7 mouse cellular contexts compared by ENCODE assay signal in the genomic region with DNA sequence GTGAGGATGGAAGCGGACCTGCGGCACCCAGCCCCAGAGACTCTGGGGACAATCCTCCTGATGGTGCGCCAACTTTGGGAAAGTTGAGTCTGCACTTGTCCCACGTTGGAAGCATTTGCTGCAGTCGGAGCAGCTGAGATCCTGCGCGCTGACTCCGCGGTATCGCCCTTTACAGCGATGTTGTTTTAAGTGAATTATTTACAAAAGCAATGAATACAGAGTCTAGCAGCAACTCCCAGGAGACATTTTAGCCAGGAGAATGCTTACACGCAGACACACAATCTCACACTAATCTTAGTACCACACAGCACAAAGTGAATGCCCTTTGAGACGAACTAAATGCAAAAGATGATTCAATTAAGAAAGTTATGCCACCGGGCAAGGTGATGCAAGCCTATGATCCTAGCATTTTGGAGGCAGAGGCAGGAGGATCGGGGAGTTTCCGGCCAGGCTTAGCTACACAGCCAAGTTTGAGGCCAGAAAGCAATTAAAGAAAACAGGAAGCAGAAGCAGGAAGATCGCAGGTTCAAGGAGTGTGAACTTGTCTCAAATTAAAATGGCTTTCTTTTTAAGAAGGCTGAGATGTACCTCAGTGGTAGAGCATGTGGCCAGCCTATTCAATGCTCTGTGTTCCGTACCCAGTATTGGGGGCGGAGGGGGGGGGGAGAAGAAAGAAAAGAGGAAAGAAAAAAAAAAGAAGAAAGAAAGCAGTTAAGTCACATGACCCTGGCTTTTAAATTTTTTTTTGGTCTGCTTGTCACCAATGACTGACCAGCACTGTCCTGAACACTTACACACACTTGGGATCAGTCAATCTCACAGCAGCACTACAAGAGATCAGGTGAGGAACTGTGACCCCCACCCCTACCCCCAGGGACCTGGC. TPM values are rescaled to one million over a fixed set of nuclear protein-coding genes. Genes with fewer than 3 reads are reported as not detected.
DNase-seq lines count a peak whose midpoint lies in the region; ATAC-seq and TF ChIP-seq lines count a peak whose summit lies in the region.

No protein-coding gene starts in this region.

- peak overlapping the region; percentile 85 for H3K9ac ChIP-seq in forebrain, embryonic 15.5 days (replicated peaks)
- peak overlapping the region; percentile 44; the same call in 1 of the 2 replicates for H3K9ac ChIP-seq in limb, embryonic 12.5 days (replicated peaks)

- peak overlapping the region; percentile 92 for H3K4me3 ChIP-seq in forebrain, embryonic 15.5 days
- H3K4me3 ChIP-seq in limb, embryonic 12.5 days (replicated peaks): peak overlapping the region; percentile 63
- H3K4me3 ChIP-seq in olfactory bulb, adult 2 months (ENCODE audit: insufficient read depth, low read depth, low read length): peak overlapping the region; percentile 85

- H3K27me3 ChIP-seq in forebrain, embryonic 15.5 days: no peaks in the 10 kb centered on the region
- H3K27me3 ChIP-seq in limb, embryonic 12.5 days: no peaks in the 10 kb centered on the region

- no peak for ATAC-seq in forebrain, embryonic 15.5 days (replicated peaks)
- no peak for ATAC-seq in limb, embryonic 12.5 days (ENCODE audit: insufficient number of reproducible peaks, insufficient read depth, low FRiP score, low TSS enrichment, low read depth)

- H3K9me3 ChIP-seq in forebrain, embryonic 15.5 days: no peaks in the 10 kb centered on the region
- no peaks in the 10 kb centered on the region for H3K9me3 ChIP-seq in limb, embryonic 12.5 days

- no peak for TF ChIP-seq CTCF in olfactory bulb, adult 2 months (IDR thresholded peaks at IDR 0.05; ENCODE audit: insufficient read depth, low read depth, low read length)

- TF ChIP-seq POLR2A in olfactory bulb, adult 2 months (IDR thresholded peaks at IDR 0.05; ENCODE audit: insufficient read depth, low read depth, low read length): no peak

- WGBS in forebrain, embryonic 15.5 days: 69% methylated on average over 19 of the region's 19 CpGs
- WGBS in limb, embryonic 12.5 days: 74% methylated on average over 19 of the region's 19 CpGs
- 40% methylated on average over 19 of the region's 19 CpGs for WGBS in olfactory bulb, adult 2 months

- peaks cover 5% of the 10 kb centered on the region; the same call in 1 of the 2 replicates for H3K36me3 ChIP-seq in forebrain, embryonic 15.5 days
- 0 out of 2 replicates have a peak, but pooled peaks cover 5% of the 10 kb centered on the region for H3K36me3 ChIP-seq in limb, embryonic 12.5 days

- H3K4me1 ChIP-seq in forebrain, embryonic 15.5 days: peaks cover 55% of the 10 kb centered on the region
- H3K4me1 ChIP-seq in limb, embryonic 12.5 days (replicated peaks): peaks cover 36% of the 10 kb centered on the region
- H3K4me1 ChIP-seq in olfactory bulb, adult 2 months (ENCODE audit: control insufficient read depth, insufficient read depth, low read length): peaks cover 30% of the 10 kb centered on the region

- peak; percentile 35 for DNase-seq in thymus, postnatal 25 days
- DNase-seq in thymus, postnatal 4 days: no peak
- no peak for DNase-seq in adrenal gland, postnatal 4 days (ENCODE audit: low spot score in 2 of 2)
- no peak for DNase-seq in lung, postnatal 10 days

- peak overlapping the region; percentile 63 for H3K27ac ChIP-seq in forebrain, embryonic 15.5 days (replicated peaks)
- H3K27ac ChIP-seq in limb, embryonic 12.5 days: peak overlapping the region; percentile 45
- no peak overlapping the region for H3K27ac ChIP-seq in olfactory bulb, adult 2 months (ENCODE audit: insufficient read depth, low read depth, low read length)

- H3K4me2 ChIP-seq in forebrain, embryonic 15.5 days (replicated peaks): peak overlapping the region; percentile 65
- peak overlapping the region; percentile 74 for H3K4me2 ChIP-seq in limb, embryonic 12.5 days

RNA-seq across cellular contexts. Expression of a gene that starts 2.0 kb away (rescaled TPM):
- polyA plus RNA-seq in forebrain, embryonic 15.5 days (2015; fragmentation: Nextera tagmentation; extraction: Ambion mirVana): 127 and 138 TPM in 2 replicates
- 76.3 and 95.6 TPM in 2 replicates for polyA plus RNA-seq in limb, embryonic 12.5 days (2016; fragmentation: Nextera tagmentation; extraction: Ambion mirVana)
- polyA plus RNA-seq in olfactory bulb, adult 2 months (2012; ENCODE audit: insufficient read depth, insufficient read length, low replicate concordance, missing spikeins): not detected in 2 replicates
- total RNA-seq in adrenal gland, postnatal 4 days (2021): 100 to 1,000 TPM in 1 of 2 experiments, 10 to 100 TPM in 1; 95.9 to 114 TPM

RNA-seq across cellular contexts. Expression of a gene that starts 23.7 kb away (rescaled TPM):
- 15.3 and 15.4 TPM in 2 replicates for polyA plus RNA-seq in forebrain, embryonic 15.5 days (2015; fragmentation: Nextera tagmentation; extraction: Ambion mirVana)
- 8.4 and 8.7 TPM in 2 replicates for polyA plus RNA-seq in limb, embryonic 12.5 days (2016; fragmentation: Nextera tagmentation; extraction: Ambion mirVana)
- not detected in 2 replicates for polyA plus RNA-seq in olfactory bulb, adult 2 months (2012; ENCODE audit: insufficient read depth, insufficient read length, low replicate concordance, missing spikeins)
- total RNA-seq in adrenal gland, postnatal 4 days (2021): 10 to 100 TPM; 15.7 to 18.8 TPM
